ENCODE assay signal across 22 mouse cellular contexts in genomic region chr11:68340366-68340765, GRCm38 (mm10).
DNase-seq lines count a peak whose midpoint lies in the region; ATAC-seq and TF ChIP-seq lines count a peak whose summit lies in the region.
"Had no signal": no experiment of that assay in that cellular context is flagged by ENCODE, and none has a peak within 500 bp of the region (broad histone marks: within the 10 kb centered on the region; RNA-seq: fewer than 3 reads in every experiment).

No protein-coding gene starts in this region.

- H3K4me2 ChIP-seq in lung, postnatal 0 days (replicated peaks; ENCODE audit: low read depth, low read length), result no peak overlapping the region
- H3K4me2 ChIP-seq: embryonic facial prominence, embryonic 13.5 days; embryonic facial prominence, embryonic 15.5 days; forebrain, embryonic 12.5 days had no signal

- H3K27me3 ChIP-seq in lung, postnatal 0 days (replicated peaks; ENCODE audit: insufficient read depth, low read length), result no peaks in the 10 kb centered on the region
- H3K27me3 ChIP-seq: embryonic facial prominence, embryonic 13.5 days; embryonic facial prominence, embryonic 15.5 days; forebrain, embryonic 12.5 days had no signal

- intact Hi-C loops in gastrocnemius, adult 2 months (cut with DNase I), result no loop called here

- TF ChIP-seq CTCF in gastrocnemius, adult 2 months (IDR thresholded peaks at IDR 0.05), result no peak
- no peak for TF ChIP-seq CTCF in lung, postnatal 0 days (IDR thresholded peaks at IDR 0.05)

- WGBS in lung, postnatal 0 days, result 81% methylated on average over 3 of the region's 3 CpGs

- no peak overlapping the region for H3K4me3 ChIP-seq in gastrocnemius, adult 2 months
- no peak overlapping the region for H3K4me3 ChIP-seq in lung, postnatal 0 days (ENCODE audit: low read depth, low read length)
- H3K4me3 ChIP-seq: embryonic facial prominence, embryonic 13.5 days; embryonic facial prominence, embryonic 15.5 days; erythroblast, embryonic 14.5 days; forebrain, embryonic 10.5 days; forebrain, embryonic 12.5 days had no signal

- H3K36me3 ChIP-seq in lung, postnatal 0 days (ENCODE audit: insufficient read depth, low read length), result no peaks in the 10 kb centered on the region
- H3K36me3 ChIP-seq: embryonic facial prominence, embryonic 13.5 days; embryonic facial prominence, embryonic 15.5 days; forebrain, embryonic 10.5 days; forebrain, embryonic 12.5 days had no signal

- TF ChIP-seq EP300 in lung, postnatal 0 days (IDR thresholded peaks at IDR 0.05), result no peak

- peaks cover 14% of the 10 kb centered on the region; the same call in 1 of the 2 replicates for H3K4me1 ChIP-seq in lung, postnatal 0 days (ENCODE audit: insufficient read depth, low read depth, low read length)

- no peak for DNase-seq in gastrocnemius, adult 2 months
- DNase-seq in gastrocnemius, postnatal 25 days, result no peak
- peak; percentile 31 to 64 for DNase-seq in lung, adult 18-20 months
- DNase-seq in lung, postnatal 14 days, result no peak
- peak; percentile 44 for DNase-seq in lung, postnatal 25 days (ENCODE audit: low spot score)
- DNase-seq in lung, postnatal 0 days (ENCODE audit: low spot score), result no peak
- DNase-seq in lung, postnatal 4 days, result peak; percentile 37 to 48
- DNase-seq in left cerebral cortex, adult 18-20 months (ENCODE audit: low spot score in 2 of 2), result no peak
- DNase-seq: adrenal gland, adult 8-10 months; adrenal gland, postnatal 14 days; adrenal gland, postnatal 36 days; cerebellum, adult 18-20 months; cerebellum, adult 8-10 months; cerebellum, adult 9-11 months; cerebellum, postnatal 36 days; embryo, embryonic 11 days had no signal

- H3K9ac ChIP-seq in lung, postnatal 0 days (replicated peaks; ENCODE audit: low read depth), result no peak overlapping the region
- H3K9ac ChIP-seq: embryonic facial prominence, embryonic 13.5 days; embryonic facial prominence, embryonic 15.5 days; forebrain, embryonic 12.5 days had no signal

- H3K9me3 ChIP-seq in lung, postnatal 0 days (ENCODE audit: low read length), result no peaks in the 10 kb centered on the region
- H3K9me3 ChIP-seq: embryonic facial prominence, embryonic 13.5 days; embryonic facial prominence, embryonic 15.5 days; forebrain, embryonic 10.5 days; forebrain, embryonic 12.5 days had no signal

- H3K27ac ChIP-seq in gastrocnemius, adult 2 months, result peak overlapping the region; percentile 81
- no peak overlapping the region for H3K27ac ChIP-seq in lung, postnatal 0 days (ENCODE audit: low read length)
- H3K27ac ChIP-seq: forebrain, embryonic 12.5 days had no signal

- no peak for ATAC-seq in lung, postnatal 0 days
- ATAC-seq: forebrain, embryonic 14.5 days had no signal

Comparison
In these comparisons a context has a peak if more than half of its experiments do, and no peak if none do; other contexts are left out.
1. DNase-seq: peak in lung, adult 18-20 months (2 of 2), lung, postnatal 25 days (single experiment) and lung, postnatal 4 days (2 of 2); none in gastrocnemius, adult 2 months (single experiment), gastrocnemius, postnatal 25 days (single experiment), lung, postnatal 14 days (single experiment), lung, postnatal 0 days (single experiment) and left cerebral cortex, adult 18-20 months (0 of 2).